Mouse (Mus musculus) CH12.LX (cell line): ENCODE measurements around the gene Dnajc5. TPM values are rescaled to one million over a fixed set of nuclear protein-coding genes. Genes with fewer than 3 reads are reported as not detected.

Source experiments
- DNase-seq: peaks from one replicate; pipeline ENCODE4 v3.0.0-alpha.2; 2013; ENCODE audit errors: extremely low read depth
- H3K27ac ChIP-seq: 2 replicates; pipeline ENCODE4 v1.5.1; 2012; ENCODE audit warnings: low read depth, mild to moderate bottlenecking, control low read depth, moderate library complexity; ENCODE audit not compliant: insufficient read depth
- H3K27me3 ChIP-seq: replicated peaks from 2 replicates; pipeline ENCODE3; 2012; ENCODE audit warnings: inconsistent platforms
- H3K36me3 ChIP-seq, 2 experiments: replicated peaks in 1 of 2; 2 replicates each; pipeline versions ENCODE3 to v1.6.1; 2012; ENCODE audit warnings: inconsistent platforms in 1 of 2, low read length in 1 of 2, mild to moderate bottlenecking in 1 of 2, mixed read lengths in 1 of 2, moderate library complexity in 1 of 2; ENCODE audit not compliant: control insufficient read depth in 1 of 2, insufficient read depth in 1 of 2
- H3K4me1 ChIP-seq, 2 experiments: 2 replicates each; pipeline ENCODE4 v1.6.1; 2012; ENCODE audit warnings: inconsistent platforms in 1 of 2, moderate library complexity in 1 of 2; ENCODE audit not compliant: insufficient read depth in 2 of 2, control insufficient read depth in 1 of 2
- H3K4me2 ChIP-seq: 2 replicates; pipeline ENCODE4 v1.6.1; 2012; ENCODE audit warnings: low read depth, mild to moderate bottlenecking, control low read depth; ENCODE audit not compliant: poor library complexity, insufficient read depth, severe bottlenecking
- H3K4me3 ChIP-seq, 3 experiments: fragments of 150-350 bp in 1 of 3; sonication (generic) in 1 of 3; replicated peaks in 1 of 3; 2 replicates each; pipeline versions ENCODE3 to v1.5.1; 2011 to 2012; ENCODE audit warnings: low read depth in 2 of 3, low read length in 2 of 3, mild to moderate bottlenecking in 2 of 3, moderate library complexity in 2 of 3, control low read depth in 1 of 3, improper control_type of control experiment in 1 of 3, inconsistent platforms in 1 of 3, mixed read lengths in 1 of 3; ENCODE audit not compliant: poor library complexity in 1 of 3
- H3K79me2 ChIP-seq: replicated peaks from 2 replicates; pipeline ENCODE4 v1.6.1; 2012; ENCODE audit warnings: mild to moderate bottlenecking, moderate library complexity; ENCODE audit not compliant: control insufficient read depth, poor library complexity, insufficient read depth, severe bottlenecking; ENCODE audit errors: extremely low read depth
- H3K9ac ChIP-seq: 2 replicates; pipeline ENCODE4 v1.6.1; 2012; ENCODE audit warnings: low read depth, mild to moderate bottlenecking, control low read depth, moderate library complexity; ENCODE audit not compliant: insufficient read depth
- H3K9me3 ChIP-seq: replicated peaks from 2 replicates; pipeline ENCODE3; 2012; ENCODE audit warnings: low read length, inconsistent platforms, mixed read lengths
- BHLHE40 ChIP-seq: IDR thresholded peaks from 2 replicates; pipeline ENCODE4 v1.6.1; 2011; ENCODE audit warnings: mild to moderate bottlenecking, low read depth, low read length, improper control_type of control experiment
- CHD1 ChIP-seq: IDR thresholded peaks from 2 replicates; pipeline ENCODE4 v1.6.1; 2012; ENCODE audit warnings: low read depth, low read length, improper control_type of control experiment, inconsistent platforms
- E2F4 ChIP-seq: IDR thresholded peaks from 2 replicates; pipeline ENCODE4 v1.6.1; 2011; ENCODE audit warnings: low read depth, low read length, improper control_type of control experiment; ENCODE audit not compliant: insufficient replicate concordance
- ETS1 ChIP-seq: conservative IDR thresholded peaks from 2 replicates; pipeline ENCODE4 v1.6.1; 2012; ENCODE audit warnings: low read depth, mild to moderate bottlenecking, inconsistent platforms, low read length, improper control_type of control experiment, moderate library complexity
- HCFC1 ChIP-seq: IDR thresholded peaks from 2 replicates; pipeline ENCODE4 v1.6.1; 2012; ENCODE audit warnings: low read depth, mild to moderate bottlenecking, inconsistent platforms, low read length, improper control_type of control experiment
- IRF4 ChIP-seq: IDR thresholded peaks from 2 replicates; pipeline ENCODE4 v1.6.1; 2014; ENCODE audit warnings: low read depth, mild to moderate bottlenecking, inconsistent platforms, low read length, improper control_type of control experiment
- JUN ChIP-seq: IDR thresholded peaks from 2 replicates; pipeline ENCODE4 v1.6.1; 2011; ENCODE audit warnings: low read depth, mild to moderate bottlenecking, low read length, improper control_type of control experiment, moderate library complexity; ENCODE audit not compliant: insufficient read depth
- KAT2A ChIP-seq: IDR thresholded peaks from 2 replicates; pipeline ENCODE4 v1.6.1; 2012; ENCODE audit warnings: low read length, improper control_type of control experiment, inconsistent platforms; ENCODE audit not compliant: insufficient replicate concordance
- MAX ChIP-seq: IDR thresholded peaks from 2 replicates; pipeline ENCODE4 v1.6.1; 2011; ENCODE audit warnings: low read length, improper control_type of control experiment
- MXI1 ChIP-seq: IDR thresholded peaks from 2 replicates; pipeline ENCODE4 v1.6.1; 2011; ENCODE audit warnings: mild to moderate bottlenecking, low read depth, low read length, improper control_type of control experiment
- MYC ChIP-seq: IDR thresholded peaks from 2 replicates; pipeline ENCODE4 v1.6.1; 2011; ENCODE audit warnings: low read depth, mild to moderate bottlenecking, improper control_type of control experiment, low read length
- NELFE ChIP-seq: IDR thresholded peaks from 2 replicates; pipeline ENCODE4 v1.6.1; 2011; ENCODE audit warnings: low read depth, low read length, improper control_type of control experiment
- NRF1 ChIP-seq: IDR thresholded peaks from 2 replicates; pipeline ENCODE4 v1.6.1; 2014; ENCODE audit warnings: low read depth, mild to moderate bottlenecking, inconsistent platforms, low read length, improper control_type of control experiment, moderate library complexity
- POLR2AphosphoS2 ChIP-seq: IDR thresholded peaks from 2 replicates; pipeline ENCODE4 v1.6.1; 2011; ENCODE audit warnings: low read depth, low read length, improper control_type of control experiment
- RCOR1 ChIP-seq: conservative IDR thresholded peaks from 2 replicates; pipeline ENCODE4 v1.6.1; 2012; ENCODE audit warnings: low read depth, mild to moderate bottlenecking, inconsistent platforms, low read length, improper control_type of control experiment
- SIN3A ChIP-seq: IDR thresholded peaks from 2 replicates; pipeline ENCODE4 v1.6.1; 2012; ENCODE audit warnings: low read length, improper control_type of control experiment, inconsistent platforms
- TBP ChIP-seq: conservative IDR thresholded peaks from 2 replicates; pipeline ENCODE4 v1.6.1; 2011; ENCODE audit warnings: low read depth, low read length, improper control_type of control experiment
- TCF12 ChIP-seq: IDR thresholded peaks from 2 replicates; pipeline ENCODE4 v1.6.1; 2014; ENCODE audit warnings: low read depth, mild to moderate bottlenecking, inconsistent platforms, low read length, improper control_type of control experiment
- ZMIZ1 ChIP-seq: IDR thresholded peaks from 2 replicates; pipeline ENCODE4 v1.6.1; 2012; ENCODE audit warnings: low read depth, mild to moderate bottlenecking, inconsistent platforms, low read length, improper control_type of control experiment
- ZNF384 ChIP-seq: IDR thresholded peaks from 2 replicates; pipeline ENCODE4 v1.6.1; 2012; ENCODE audit warnings: low read depth, low read length, improper control_type of control experiment, inconsistent platforms
- dilution Hi-C: fragments of 300-500 bp; cut with MboI; formaldehyde crosslinking; loops from 2 replicates; pipeline ENCODE4 v1.14.3; 2020; ENCODE audit warnings: low sequenced_read_pairs; ENCODE audit not compliant: extremely low pct_unique_long_range_greater_than_20kb, extremely low pct_ligation_motif_present
- in situ Hi-C: fragments of 300-500 bp; cut with MboI; formaldehyde crosslinking; loops from 3 replicates; pipeline ENCODE4 v1.14.3; 2019; ENCODE audit warnings: low sequenced_read_pairs, low pct_ligation_motif_present, low pct_unique_long_range_greater_than_20kb, mixed read lengths
- polyA plus RNA-seq: library from polyadenylated mRNA; unstranded; fragments of >175 nt; gene quantifications from 2 replicates; pipeline ENCODE4 v1.2.1, GENCODE M21; 2012; ENCODE audit warnings: low read depth; ENCODE audit not compliant: insufficient read length
- total RNA-seq, 2 experiments: library from RNA; depleted of rRNA; stranded (reverse); fragments of 300-350 nt in 1 of 2; fragments of >200 nt in 1 of 2; gene quantifications; 2 replicates each; pipeline ENCODE4 v1.2.3; 2012 to 2014

Gene Dnajc5
- total and polyA plus RNA-seq, 3 experiments = 51.1 to 54.6 (median 54.5) TPM

- H3K9ac ChIP-seq = no peak overlapping the region
- no peak for TF ChIP-seq IRF4
- TF ChIP-seq NELFE = no peak
- TF ChIP-seq ZMIZ1 = no peak
- no peak for TF ChIP-seq SIN3A
- no peak for TF ChIP-seq MAX
- TF ChIP-seq MYC = no peak
- TF ChIP-seq POLR2AphosphoS2 = no peak
- no peak for TF ChIP-seq BHLHE40
- dilution Hi-C loops = no loop called here
- H3K4me1 ChIP-seq = peaks cover 0 to 7% of the 10 kb centered on the region in 2 experiments; a peak in 1 of 4 replicates
- H3K36me3 ChIP-seq = peaks cover 81 to 96% of the 10 kb centered on the region in 2 experiments
- DNase-seq = no peak
- H3K27ac ChIP-seq = no peak overlapping the region
- no peaks in the 10 kb centered on the region for H3K27me3 ChIP-seq
- H3K4me2 ChIP-seq = no peak overlapping the region
- H3K79me2 ChIP-seq = peaks cover 7% of the 10 kb centered on the region; the same call in 1 of the 2 replicates
- H3K9me3 ChIP-seq = no peaks in the 10 kb centered on the region
- H3K4me3 ChIP-seq = no peak overlapping the region
- in situ Hi-C loops = no loop called here
These were observed 11.1 kb upstream of the Dnajc5 start for GRCm38 (mm10) chr2:181509191-181509590.

GRCm38 (mm10) chr2:181511231-181511630 lies 9.1 kb upstream of the Dnajc5 start:
- Histone ChIP-seq H3K9me3 (no peaks in the 10 kb centered on the region), H3K79me2 (0 out of 2 replicates have a peak, but pooled peaks cover 6% of the 10 kb centered on the region), H3K36me3 (peaks cover 81 to 95% of the 10 kb centered on the region in 2 experiments), H3K4me3 (no peak overlapping the region), H3K9ac (no peak overlapping the region), H3K27me3 (no peaks in the 10 kb centered on the region), H3K4me2 (no peak overlapping the region), H3K27ac (no peak overlapping the region), H3K4me1 (peaks cover 0 to 7% of the 10 kb centered on the region in 2 experiments; a peak in 1 of 4 replicates)
- in situ Hi-C loops (no loop called here), dilution Hi-C loops (no loop called here)
- DNase-seq = no peak
- TF ChIP-seq TCF12 = no peak
- no peak for TF ChIP-seq E2F4
- TF ChIP-seq HCFC1 = no peak
- no peak for TF ChIP-seq RCOR1
- no peak for TF ChIP-seq NRF1
- TF ChIP-seq MXI1 = no peak

DNA sequence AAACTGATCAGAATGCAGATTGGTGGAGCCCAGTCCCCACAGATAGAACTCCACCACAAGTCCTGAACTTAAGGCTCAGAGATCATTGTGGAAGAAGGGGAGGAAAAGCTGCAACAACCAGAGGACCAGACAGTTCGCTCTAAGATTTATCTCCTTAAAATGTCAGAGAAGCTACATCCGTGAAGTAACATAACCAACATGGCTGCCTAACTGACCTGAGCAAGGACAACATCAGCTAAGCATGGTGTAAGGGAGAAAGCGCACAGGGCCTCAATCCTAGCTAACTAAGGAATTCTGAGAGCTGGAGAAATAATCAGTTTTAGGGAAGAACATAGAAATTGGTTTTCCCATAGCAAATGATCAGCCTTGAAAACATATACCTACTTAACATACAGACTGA lies 1.1 kb upstream of the Dnajc5 start:
- H3K27ac ChIP-seq = peak overlapping the region; percentile 35
- in situ Hi-C loops (no loop called here), dilution Hi-C loops (no loop called here)
- no peaks in the 10 kb centered on the region for H3K27me3 ChIP-seq
- peak overlapping the region; percentile 63; the same call in 1 of the 2 replicates for H3K4me2 ChIP-seq
- TF ChIP-seq TBP (no peak), KAT2A (no peak), CHD1 (0 out of 2 replicates have a peak, but pooled peaks have one; percentile 36), ZNF384 (no peak), JUN (no peak), ETS1 (no peak), HCFC1 (no peak)
- DNase-seq = no peak
- H3K9me3 ChIP-seq = no peaks in the 10 kb centered on the region
- H3K79me2 ChIP-seq = peaks cover 39% of the 10 kb centered on the region
- peaks cover 7 to 36% of the 10 kb centered on the region in 2 experiments; a peak in 3 of 4 replicates for H3K4me1 ChIP-seq
- peaks cover 30 to 55% of the 10 kb centered on the region in 2 experiments for H3K36me3 ChIP-seq
- H3K4me3 ChIP-seq = peak overlapping the region; percentile 12 to 90 (median 78)
- H3K9ac ChIP-seq = peak overlapping the region; percentile 92
